Mouse (Mus musculus) liver, postnatal 0 days (tissue): ENCODE measurements around the gene Arhgef40. TPM values are rescaled to one million over a fixed set of nuclear protein-coding genes. Genes with fewer than 3 reads are reported as not detected.
A peak's percentile ranks its signal among the peaks of the same experiment; 100 is the strongest.

Experiments
- ATAC-seq: fragments of 200-750 bp; cut with Nextera tagmentation; 2 replicates; pipeline ENCODE4 v1.8.0; 2017; ENCODE audit warnings: mild to moderate bottlenecking, moderate library complexity
- DNase-seq: peaks from one replicate; pipeline ENCODE4 v3.0.0-alpha.2; 2016
- H3K27ac ChIP-seq: fragments of 300-500 bp; sonication (generic); 2 replicates; pipeline ENCODE4 v1.5.1; 2014; ENCODE audit warnings: antibody characterized with exemption, moderate library complexity, mild to moderate bottlenecking, low read depth
- H3K27me3 ChIP-seq: fragments of 300-500 bp; sonication (generic); 2 replicates; pipeline ENCODE4 v1.6.1; 2014; ENCODE audit warnings: low read length, control low read depth, mixed read lengths; ENCODE audit not compliant: insufficient read depth
- H3K36me3 ChIP-seq: fragments of 300-500 bp; sonication (generic); replicated peaks from 2 replicates; pipeline ENCODE4 v1.6.1; 2014; ENCODE audit warnings: mild to moderate bottlenecking, control low read depth, low read length, moderate library complexity, mixed read lengths; ENCODE audit not compliant: insufficient read depth
- H3K4me1 ChIP-seq: fragments of 300-500 bp; sonication (generic); 2 replicates; pipeline ENCODE4 v1.6.1; 2014; ENCODE audit warnings: antibody characterized with exemption, mild to moderate bottlenecking, control low read depth; ENCODE audit not compliant: insufficient read depth
- H3K4me2 ChIP-seq: fragments of 300-500 bp; sonication (generic); 2 replicates; pipeline ENCODE4 v1.6.1; 2014; ENCODE audit warnings: low read depth, mild to moderate bottlenecking, low read length, moderate library complexity, mixed read lengths
- H3K4me3 ChIP-seq: fragments of 300-500 bp; sonication (generic); 2 replicates; pipeline ENCODE4 v1.5.1; 2014; ENCODE audit warnings: low read depth, low read length
- H3K9ac ChIP-seq: fragments of 300-500 bp; sonication (generic); replicated peaks from 2 replicates; pipeline ENCODE4 v1.6.1; 2014; ENCODE audit warnings: mild to moderate bottlenecking, moderate library complexity
- H3K9me3 ChIP-seq: fragments of 300-500 bp; sonication (generic); 2 replicates; pipeline ENCODE4 v1.6.1; 2016; ENCODE audit warnings: mild to moderate bottlenecking, control low read depth, low read length, mixed read lengths
- CTCF ChIP-seq: sonication (generic); IDR thresholded peaks from 2 replicates; pipeline ENCODE4 v1.5.1; 2016; ENCODE audit warnings: antibody characterized with exemption, low read depth
- EP300 ChIP-seq: IDR thresholded peaks from 2 replicates; pipeline ENCODE4 v1.6.1; 2016; ENCODE audit warnings: antibody characterized with exemption, low read depth, mild to moderate bottlenecking
- WGBS: fragments of 180-500 bp; shearing (Covaris S2); extraction: QIAGEN DNeasy Blood & Tissue Kit; methylation state at CpG from one replicate; pipeline ENCODE4 v1.1.7; 2014; ENCODE audit not compliant: insufficient replicate concordance; 5-methylcytosine and 5-hydroxymethylcytosine counted together
- polyA plus RNA-seq: library from polyadenylated mRNA; unstranded; fragments of >200 nt; fragmentation: Nextera tagmentation; extraction: Ambion mirVana; gene quantifications from 2 replicates; pipeline ENCODE4 v1.2.1, GENCODE M21; 2015

Arhgef40 gene
- polyA plus RNA-seq, 1 experiment from 2014 or later: 7.2 TPM

DNA sequence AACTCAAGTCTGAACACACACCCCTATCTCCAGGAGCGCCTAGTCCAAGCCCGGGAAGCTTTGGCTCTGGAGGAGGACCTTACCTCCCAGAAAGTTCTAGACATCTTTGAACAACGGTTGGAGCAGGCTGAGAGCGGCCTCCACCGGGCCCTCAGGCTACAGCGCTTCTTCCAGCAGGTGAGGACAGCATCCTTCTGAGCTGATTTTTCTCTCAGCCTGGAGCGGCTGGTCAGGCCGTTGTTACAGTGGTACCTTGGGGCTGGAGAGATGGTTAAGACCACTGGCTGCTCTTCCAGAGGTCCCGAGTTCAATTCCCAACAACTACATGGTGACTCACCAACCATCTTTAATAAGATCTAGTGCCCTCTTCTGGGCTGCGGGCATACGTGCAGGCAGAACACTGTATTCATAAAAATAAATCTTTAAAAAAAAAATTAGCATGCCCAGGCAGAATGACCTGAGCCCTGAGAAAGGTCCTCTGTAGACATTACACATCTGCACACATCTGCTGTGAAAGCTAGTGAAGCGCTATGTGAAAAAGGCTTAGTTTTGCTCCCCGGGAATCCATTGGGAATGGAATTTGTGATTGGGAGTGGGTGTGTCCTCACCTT lies 11.8 kb downstream of the Arhgef40 start:
- ATAC-seq (no peak), DNase-seq (peak; percentile 10)
- no peak overlapping the region for H3K4me2 ChIP-seq
- H3K27me3 ChIP-seq: no peaks in the 10 kb centered on the region
- WGBS: 85% methylated on average over 13 of the region's 13 CpGs
- H3K9me3 ChIP-seq: no peaks in the 10 kb centered on the region
- peaks cover 26% of the 10 kb centered on the region; the same call in 1 of the 2 replicates for H3K36me3 ChIP-seq
- no peak for TF ChIP-seq EP300
- TF ChIP-seq CTCF: peak; percentile 43
- no peak overlapping the region for H3K9ac ChIP-seq
- no peak overlapping the region for H3K4me3 ChIP-seq
- no peak overlapping the region for H3K27ac ChIP-seq
- H3K4me1 ChIP-seq: 0 out of 2 replicates have a peak, but pooled peaks cover 3% of the 10 kb centered on the region

DNA sequence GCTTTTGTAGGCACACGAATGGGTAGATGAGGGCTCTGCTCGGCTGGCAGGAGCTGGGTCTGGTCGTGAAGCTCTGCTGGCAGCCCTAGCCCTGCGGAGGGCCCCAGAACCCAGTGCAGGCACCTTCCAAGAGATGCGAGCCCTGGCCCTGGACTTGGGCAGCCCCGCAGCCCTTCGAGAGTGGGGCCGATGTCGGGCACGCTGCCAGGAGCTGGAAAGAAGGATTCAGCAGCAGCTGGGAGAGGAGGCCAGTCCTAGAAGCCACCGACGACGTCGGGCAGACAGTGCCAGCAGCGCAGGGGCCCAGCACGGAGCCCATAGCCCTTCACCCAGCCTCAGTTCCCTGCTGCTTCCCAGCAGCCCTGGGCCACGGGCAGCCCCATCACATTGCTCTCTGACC lies 12.3 kb downstream of the Arhgef40 start:
- Histone ChIP-seq H3K4me1 (0 out of 2 replicates have a peak, but pooled peaks cover 3% of the 10 kb centered on the region), H3K9me3 (no peaks in the 10 kb centered on the region), H3K27me3 (no peaks in the 10 kb centered on the region), H3K4me2 (no peak overlapping the region), H3K9ac (no peak overlapping the region), H3K36me3 (peaks cover 20% of the 10 kb centered on the region; the same call in 1 of the 2 replicates), H3K27ac (no peak overlapping the region), H3K4me3 (no peak overlapping the region)
- TF ChIP-seq EP300 (no peak), CTCF (no peak)
- 82% methylated on average over 17 of the region's 17 CpGs for WGBS
- DNase-seq (peak; percentile 15), ATAC-seq (no peak)

DNA sequence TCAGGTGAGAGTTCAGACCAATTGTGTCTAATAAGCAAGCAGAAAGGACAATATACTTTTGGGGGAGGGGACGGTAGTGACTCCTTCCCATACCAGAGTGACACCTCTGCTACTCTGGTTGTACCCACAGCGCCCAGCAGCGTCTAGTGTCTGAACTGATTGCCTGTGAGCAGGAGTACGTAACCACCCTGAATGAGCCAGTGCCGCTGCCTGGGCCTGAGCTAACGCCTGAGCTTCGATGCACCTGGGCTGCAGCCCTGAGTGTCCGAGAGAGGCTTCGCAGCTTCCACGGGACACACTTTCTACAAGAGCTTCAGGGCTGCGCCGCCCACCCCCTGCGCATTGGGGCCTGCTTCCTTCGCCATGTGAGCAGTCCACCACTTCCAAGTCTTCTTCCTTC lies 13.0 kb downstream of the Arhgef40 start:
- Histone ChIP-seq H3K27me3 (no peaks in the 10 kb centered on the region), H3K9ac (no peak overlapping the region), H3K27ac (no peak overlapping the region), H3K36me3 (peaks cover 17% of the 10 kb centered on the region; the same call in 1 of the 2 replicates), H3K4me1 (0 out of 2 replicates have a peak, but pooled peaks cover 3% of the 10 kb centered on the region), H3K4me2 (no peak overlapping the region), H3K9me3 (no peaks in the 10 kb centered on the region), H3K4me3 (no peak overlapping the region)
- no peak for ATAC-seq
- TF ChIP-seq CTCF (no peak), EP300 (no peak)
- DNase-seq: peak; percentile 12
- 87% methylated on average over 14 of the region's 14 CpGs for WGBS

DNA sequence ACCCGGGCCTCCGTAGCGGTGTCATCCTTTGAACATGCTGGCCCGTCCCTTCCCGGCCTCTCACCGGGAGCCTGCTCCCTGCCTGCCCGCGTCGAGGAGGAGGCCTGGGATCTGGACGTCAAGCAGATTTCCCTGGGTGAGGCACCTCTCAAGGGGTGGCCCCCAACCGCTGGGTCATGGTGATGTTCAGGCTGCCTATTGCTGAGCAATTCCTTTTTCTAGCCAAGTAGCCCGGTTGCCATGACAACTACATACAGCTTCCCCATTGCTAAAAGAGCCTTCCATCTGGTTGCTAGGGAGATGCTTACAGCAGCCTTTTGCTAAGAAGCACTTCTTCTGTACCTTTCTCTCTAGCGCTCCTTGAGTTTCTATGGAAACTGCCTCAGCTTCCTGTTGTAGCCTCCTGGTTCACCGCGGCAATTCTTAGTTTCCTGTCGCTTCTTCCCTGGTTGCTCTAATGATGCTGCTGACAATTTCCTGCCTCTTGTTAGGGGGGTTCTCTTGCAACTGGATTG lies 19.5 kb downstream of the Arhgef40 start:
- Histone ChIP-seq H3K4me3 (no peak overlapping the region), H3K9ac (no peak overlapping the region), H3K9me3 (no peaks in the 10 kb centered on the region), H3K4me2 (no peak overlapping the region), H3K27me3 (no peaks in the 10 kb centered on the region), H3K27ac (no peak overlapping the region), H3K36me3 (peaks cover 32% of the 10 kb centered on the region), H3K4me1 (peaks cover 1% of the 10 kb centered on the region; the same call in 1 of the 2 replicates)
- 59% methylated on average over 16 of the region's 16 CpGs for WGBS
- TF ChIP-seq EP300 (no peak), CTCF (no peak)
- ATAC-seq: no peak
- peak; percentile 15 for DNase-seq

DNA sequence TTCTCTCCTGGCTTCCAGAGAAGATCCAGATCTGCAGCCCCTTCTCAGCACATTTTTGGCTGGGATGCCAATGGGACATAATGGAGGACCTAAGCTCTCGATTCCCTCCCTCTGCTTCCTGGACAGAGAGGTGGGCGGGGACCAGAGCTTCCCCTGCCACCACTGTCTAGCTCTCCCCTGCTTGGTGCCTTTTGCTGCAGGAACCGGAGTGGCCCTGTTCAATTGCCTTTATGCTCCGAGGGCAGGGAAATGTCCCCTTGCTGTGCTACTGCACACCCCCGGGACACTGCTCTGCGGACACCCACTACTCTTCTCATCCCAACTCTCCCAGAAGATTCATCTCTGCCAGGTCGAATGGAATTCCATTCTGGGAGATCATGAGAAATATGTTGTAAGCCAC lies 20.6 kb downstream of the Arhgef40 start:
- WGBS: 76% methylated on average over 7 of the region's 7 CpGs
- Histone ChIP-seq H3K9ac (no peak overlapping the region), H3K4me3 (no peak overlapping the region), H3K4me1 (peaks cover 4% of the 10 kb centered on the region; the same call in 1 of the 2 replicates), H3K27me3 (no peaks in the 10 kb centered on the region), H3K36me3 (peaks cover 34% of the 10 kb centered on the region), H3K9me3 (no peaks in the 10 kb centered on the region), H3K4me2 (no peak overlapping the region), H3K27ac (no peak overlapping the region)
- DNase-seq (peak; percentile 9), ATAC-seq (no peak)
- TF ChIP-seq CTCF (no peak), EP300 (no peak)

DNA sequence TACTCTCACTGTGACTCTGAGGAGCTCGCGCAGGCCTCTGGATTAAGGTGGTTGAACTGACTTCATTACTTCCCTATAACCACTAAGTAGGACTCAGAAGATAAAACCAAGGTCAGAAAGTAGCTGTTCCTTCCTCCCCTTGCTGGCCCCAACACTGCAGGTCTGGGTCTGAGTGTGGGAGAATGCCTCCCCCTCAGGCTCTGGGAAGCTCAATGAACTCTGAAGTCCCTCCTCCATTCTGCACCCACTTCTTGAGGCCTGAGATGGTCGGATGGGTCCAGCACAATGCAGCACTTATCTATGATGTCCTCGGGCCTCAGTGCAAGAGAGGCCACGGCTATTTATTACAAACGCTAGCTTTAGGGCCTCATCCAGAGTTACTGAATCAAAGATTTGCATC lies 21.1 kb downstream of the Arhgef40 start:
- Histone ChIP-seq H3K4me3 (no peak overlapping the region), H3K4me1 (peaks cover 4% of the 10 kb centered on the region), H3K4me2 (no peak overlapping the region), H3K9ac (no peak overlapping the region), H3K9me3 (no peaks in the 10 kb centered on the region), H3K27me3 (no peaks in the 10 kb centered on the region), H3K36me3 (peaks cover 33% of the 10 kb centered on the region), H3K27ac (no peak overlapping the region)
- WGBS: 78% methylated on average over 6 of the region's 6 CpGs
- no peak for TF ChIP-seq EP300
- TF ChIP-seq CTCF: no peak
- no peak for ATAC-seq
- DNase-seq: peak; percentile 12
